Mouse (Mus musculus): ENCODE measurements around the gene Cdadc1.
"Not testable (repeated sequence)": the region's sequence is repeated elsewhere in the genome, so short reads cannot be mapped to it uniquely, and the experiment has no call there.

The Cdadc1 gene

GRCm38 (mm10) chr14:59597398-59598259, at the start of gene Cdadc1:
Gene Cdadc1 (minus strand): TSS chr14:59597959.
- peak; percentile 97 for DNase-seq

- no peak for DNase-seq
These were observed 49.3 kb upstream of the Cdadc1 start for GRCm38 (mm10) chr14:59646826-59647697.

- DNase-seq = no peak
These were observed 47.1 kb upstream of the Cdadc1 start for GRCm38 (mm10) chr14:59644896-59645295.

- no peak for DNase-seq
These were observed 46.4 kb upstream of the Cdadc1 start for GRCm38 (mm10) chr14:59644166-59644565.

- DNase-seq = no peak
These were observed 45.8 kb upstream of the Cdadc1 start for GRCm38 (mm10) chr14:59643582-59643981.

GRCm38 (mm10) chr14:59641856-59642255, 44.1 kb upstream of the Cdadc1 start:
- DNase-seq = no peak

GRCm38 (mm10) chr14:59638906-59639703, 41.3 kb upstream of the Cdadc1 start:
- no peak for DNase-seq

- DNase-seq = no peak
These were observed 36.2 kb upstream of the Cdadc1 start for GRCm38 (mm10) chr14:59633988-59634387.

- no peak for DNase-seq
These were observed 35.6 kb upstream of the Cdadc1 start for GRCm38 (mm10) chr14:59633295-59633898.

- DNase-seq = no peak
These were observed 34.3 kb upstream of the Cdadc1 start for GRCm38 (mm10) chr14:59632067-59632466.

- no peak for DNase-seq
These were observed 32.3 kb upstream of the Cdadc1 start for GRCm38 (mm10) chr14:59630096-59630495.

- DNase-seq = no peak
These were observed 31.5 kb upstream of the Cdadc1 start for GRCm38 (mm10) chr14:59629308-59629707.

- DNase-seq = no peak
These were observed 30.1 kb upstream of the Cdadc1 start for GRCm38 (mm10) chr14:59627823-59628222.

GRCm38 (mm10) chr14:59627142-59627680, 29.5 kb upstream of the Cdadc1 start:
- DNase-seq = no peak

- no peak for DNase-seq
These were observed 29.0 kb upstream of the Cdadc1 start for GRCm38 (mm10) chr14:59626711-59627110.

- no peak for DNase-seq
These were observed 28.1 kb upstream of the Cdadc1 start for GRCm38 (mm10) chr14:59625806-59626364.

- DNase-seq = no peak
These were observed 27.5 kb upstream of the Cdadc1 start, which contains the start of gene Shisa2 for GRCm38 (mm10) chr14:59625158-59625805. Gene Shisa2 (plus strand): TSS chr14:59625308.

- no peak for DNase-seq
These were observed 26.6 kb upstream of the Cdadc1 start for GRCm38 (mm10) chr14:59624326-59624885.

- no peak for DNase-seq
These were observed 19.0 kb upstream of the Cdadc1 start for GRCm38 (mm10) chr14:59616802-59617201.

GRCm38 (mm10) chr14:59614149-59614548, 16.4 kb upstream of the Cdadc1 start:
- DNase-seq = not testable (repeated sequence)

Data from cerebellum, adult 9-10 months (tissue).